Mouse (Mus musculus) G1E (cell line): ENCODE measurements at regions not wholly inside any gene's neighbourhood (a gene's known extent, or its start where the extent isn't known, plus 50 kb on each side); places are given as distances from the start of the nearest gene placed in this dataset.

Experiments used
- CTCF ChIP-seq: IDR thresholded peaks from 2 replicates; pipeline ENCODE4 v1.5.1; 2012; ENCODE audit warnings: low read depth, low read length, inconsistent platforms, mixed read lengths
- TAL1 ChIP-seq: conservative IDR thresholded peaks from 2 replicates; pipeline ENCODE4 v1.6.1; 2012; ENCODE audit warnings: low read depth, low read length, inconsistent platforms, mixed read lengths

GRCm38 (mm10) chr13:53670361-53670760, 197.5 kb upstream of the Msx2 start:
- TF ChIP-seq CTCF (no peak), TAL1 (no peak)
